Mouse (Mus musculus): ENCODE data around the gene Tubg1. TPM values are rescaled to one million over a fixed set of nuclear protein-coding genes. Genes with fewer than 3 reads are reported as not detected.

Gene Tubg1
- total and polyA plus RNA-seq, 2 experiments from 2014 or later: 39.4 to 47.4 TPM

- H3K27me3 ChIP-seq (ENCODE audit: control insufficient read depth, insufficient read depth, low read length): no peaks in the 10 kb centered on the region
- WGBS: 89% methylated on average over 15 of the region's 15 CpGs
- ATAC-seq (ENCODE audit: insufficient read depth, low read depth): no peak
Observed at GRCm38 (mm10) chr11:101161551-101161950, 41.8 kb downstream of the Tubg1 start.

DNA sequence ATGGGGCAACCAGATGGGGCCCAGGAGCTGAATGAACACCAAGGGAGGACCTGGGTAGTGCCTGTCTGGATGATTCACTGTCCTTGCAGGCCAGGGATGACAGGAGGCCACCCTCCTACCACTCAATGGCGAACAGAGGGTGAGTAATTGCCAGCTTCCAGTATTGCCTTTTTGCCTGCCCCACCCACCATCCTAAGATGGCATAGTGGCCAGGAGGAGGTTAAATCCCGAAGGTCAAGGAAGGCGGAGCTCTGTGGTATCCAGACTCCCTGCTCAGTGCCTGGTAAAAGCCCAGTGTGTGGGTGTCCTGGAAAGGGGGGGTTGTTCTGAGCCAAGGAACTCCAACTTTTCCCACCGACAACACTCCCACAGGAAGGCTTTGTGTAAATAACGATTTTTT, 42.6 kb downstream of the Tubg1 start:
- WGBS: 67% methylated on average over 5 of the region's 5 CpGs
- Histone ChIP-seq H3K9ac (replicated peaks; ENCODE audit: low read depth, low read length) (no peak overlapping the region), H3K27me3 (ENCODE audit: control insufficient read depth, insufficient read depth, low read length) (no peaks in the 10 kb centered on the region), H3K4me3 (ENCODE audit: low read depth, low read length) (no peak overlapping the region), H3K27ac (ENCODE audit: low read depth) (no peak overlapping the region), H3K9me3 (replicated peaks; ENCODE audit: control insufficient read depth, low read length) (no peaks in the 10 kb centered on the region), H3K36me3 (replicated peaks; ENCODE audit: control insufficient read depth, insufficient read depth, low read length) (peaks cover 61% of the 10 kb centered on the region), H3K4me2 (ENCODE audit: low read depth, low read length) (no peak overlapping the region), H3K4me1 (ENCODE audit: control insufficient read depth, insufficient read depth) (no peaks in the 10 kb centered on the region)
- DNase-seq (ENCODE audit: low spot score) (no peak), ATAC-seq (ENCODE audit: insufficient read depth, low read depth) (no peak)
- no peak for TF ChIP-seq EP300 (IDR thresholded peaks at IDR 0.05; ENCODE audit: low read depth)
- no peak for TF ChIP-seq CTCF (IDR thresholded peaks at IDR 0.05; ENCODE audit: low read depth)

More at GRCm38 (mm10) chr11:101161551-101161950, 41.8 kb downstream of the Tubg1 start:
- Histone ChIP-seq H3K9ac (replicated peaks; ENCODE audit: low read depth, low read length) (no peak overlapping the region), H3K4me1 (ENCODE audit: control insufficient read depth, insufficient read depth) (no peaks in the 10 kb centered on the region), H3K36me3 (replicated peaks; ENCODE audit: control insufficient read depth, insufficient read depth, low read length) (peaks cover 55% of the 10 kb centered on the region), H3K4me2 (ENCODE audit: low read depth, low read length) (no peak overlapping the region), H3K9me3 (replicated peaks; ENCODE audit: control insufficient read depth, low read length) (no peaks in the 10 kb centered on the region), H3K27ac (ENCODE audit: low read depth) (no peak overlapping the region), H3K4me3 (ENCODE audit: low read depth, low read length) (no peak overlapping the region)
- no peak for TF ChIP-seq EP300 (IDR thresholded peaks at IDR 0.05; ENCODE audit: low read depth)
- no peak for TF ChIP-seq CTCF (IDR thresholded peaks at IDR 0.05; ENCODE audit: low read depth)
- DNase-seq (ENCODE audit: low spot score): no peak

- Histone ChIP-seq H3K27me3 (ENCODE audit: control insufficient read depth, insufficient read depth, low read length) (no peaks in the 10 kb centered on the region), H3K4me2 (ENCODE audit: low read depth, low read length) (no peak overlapping the region), H3K27ac (ENCODE audit: low read depth) (no peak overlapping the region), H3K36me3 (replicated peaks; ENCODE audit: control insufficient read depth, insufficient read depth, low read length) (peaks cover 66% of the 10 kb centered on the region), H3K4me3 (ENCODE audit: low read depth, low read length) (no peak overlapping the region), H3K4me1 (ENCODE audit: control insufficient read depth, insufficient read depth) (no peaks in the 10 kb centered on the region), H3K9me3 (replicated peaks; ENCODE audit: control insufficient read depth, low read length) (no peaks in the 10 kb centered on the region), H3K9ac (replicated peaks; ENCODE audit: low read depth, low read length) (no peak overlapping the region)
- WGBS: 73% methylated on average over 5 of the region's 5 CpGs
- ATAC-seq (ENCODE audit: insufficient read depth, low read depth) (no peak), DNase-seq (ENCODE audit: low spot score) (no peak)
- no peak for TF ChIP-seq EP300 (IDR thresholded peaks at IDR 0.05; ENCODE audit: low read depth)
- TF ChIP-seq CTCF (IDR thresholded peaks at IDR 0.05; ENCODE audit: low read depth): no peak
Observed at GRCm38 (mm10) chr11:101162772-101163171, 43.0 kb downstream of the Tubg1 start.

DNA sequence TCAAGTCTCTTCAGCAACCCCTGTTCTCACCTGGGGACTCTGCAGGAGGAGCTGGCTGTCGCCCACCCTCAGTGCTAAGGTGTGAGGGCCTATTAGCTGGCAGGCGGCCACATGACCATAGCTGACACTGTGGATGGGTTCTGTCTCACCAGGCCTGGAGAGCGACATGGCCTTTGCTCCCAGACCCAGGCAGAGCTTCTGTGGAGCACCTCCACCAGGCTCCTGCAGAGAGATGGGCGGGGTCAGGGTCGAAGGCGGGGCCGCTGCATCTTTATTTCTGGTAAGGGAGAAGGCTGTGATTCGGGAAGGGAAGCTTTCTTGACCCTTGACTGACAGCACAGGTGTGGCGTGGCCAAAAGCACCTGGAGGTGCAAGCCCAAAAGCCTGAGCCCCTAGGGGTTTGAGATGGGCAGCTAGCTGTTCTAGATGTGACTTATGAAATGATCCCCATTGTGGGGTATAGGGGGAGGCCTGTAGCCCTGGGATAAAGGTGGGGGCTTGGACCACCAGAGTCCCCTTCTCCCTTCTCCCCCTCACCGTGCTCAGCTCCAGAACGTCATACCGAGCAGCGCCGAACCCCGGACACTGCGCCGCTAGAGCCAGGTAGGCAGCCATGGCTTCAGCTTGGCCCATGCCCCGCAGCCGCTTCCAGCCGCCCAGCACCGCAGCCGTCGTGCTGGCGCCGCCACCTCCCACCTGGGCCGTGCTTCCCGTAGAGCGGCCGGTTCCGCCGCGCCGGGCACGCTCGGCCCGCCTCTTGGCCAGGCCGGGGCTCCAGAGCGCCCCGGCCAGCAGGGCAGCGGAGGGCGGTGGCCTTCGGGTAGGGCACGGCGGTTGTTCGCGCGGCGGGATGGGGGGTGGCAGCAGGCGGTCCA, 44.0 kb downstream of the Tubg1 start:
- Histone ChIP-seq H3K36me3 (replicated peaks; ENCODE audit: control insufficient read depth, insufficient read depth, low read length) (peaks cover 70% of the 10 kb centered on the region), H3K27me3 (ENCODE audit: control insufficient read depth, insufficient read depth, low read length) (no peaks in the 10 kb centered on the region), H3K9me3 (replicated peaks; ENCODE audit: control insufficient read depth, low read length) (no peaks in the 10 kb centered on the region), H3K27ac (ENCODE audit: low read depth) (no peak overlapping the region), H3K9ac (replicated peaks; ENCODE audit: low read depth, low read length) (no peak overlapping the region), H3K4me2 (ENCODE audit: low read depth, low read length) (no peak overlapping the region), H3K4me3 (ENCODE audit: low read depth, low read length) (no peak overlapping the region), H3K4me1 (ENCODE audit: control insufficient read depth, insufficient read depth) (peaks cover 4% of the 10 kb centered on the region; the same call in 1 of the 2 replicates)
- DNase-seq (ENCODE audit: low spot score) (no peak), ATAC-seq (ENCODE audit: insufficient read depth, low read depth) (no peak; the same call in 1 of the 2 replicates)
- WGBS: 62% methylated on average over 49 of the region's 49 CpGs
- TF ChIP-seq EP300 (IDR thresholded peaks at IDR 0.05; ENCODE audit: low read depth) (no peak), CTCF (IDR thresholded peaks at IDR 0.05; ENCODE audit: low read depth) (no peak)

GRCm38 (mm10) chr11:101164351-101164665, 44.6 kb downstream of the Tubg1 start:
- no peak overlapping the region for H3K4me3 ChIP-seq (ENCODE audit: low read depth, low read length)
- no peak overlapping the region for H3K9ac ChIP-seq (replicated peaks; ENCODE audit: low read depth, low read length)

More at GRCm38 (mm10) chr11:101164351-101164665, 44.6 kb downstream of the Tubg1 start:
- ATAC-seq (ENCODE audit: insufficient read depth, low read depth) (no peak), DNase-seq (ENCODE audit: low spot score) (no peak)
- Histone ChIP-seq H3K27me3 (ENCODE audit: control insufficient read depth, insufficient read depth, low read length) (no peaks in the 10 kb centered on the region), H3K36me3 (replicated peaks; ENCODE audit: control insufficient read depth, insufficient read depth, low read length) (peaks cover 70% of the 10 kb centered on the region), H3K27ac (ENCODE audit: low read depth) (no peak overlapping the region), H3K4me2 (ENCODE audit: low read depth, low read length) (no peak overlapping the region), H3K9me3 (replicated peaks; ENCODE audit: control insufficient read depth, low read length) (no peaks in the 10 kb centered on the region), H3K4me1 (ENCODE audit: control insufficient read depth, insufficient read depth) (peaks cover 10% of the 10 kb centered on the region)
- TF ChIP-seq EP300 (IDR thresholded peaks at IDR 0.05; ENCODE audit: low read depth) (no peak), CTCF (IDR thresholded peaks at IDR 0.05; ENCODE audit: low read depth) (no peak)
- 54% methylated on average over 21 of the region's 21 CpGs for WGBS

Measured in heart, postnatal 0 days (tissue).